Mouse (Mus musculus): ENCODE measurements around the gene Adam22. TPM values are rescaled to one million over a fixed set of nuclear protein-coding genes. Genes with fewer than 3 reads are reported as not detected.

The Adam22 gene
- total RNA-seq, 2 experiments from 2014 or later: 136 to 139 TPM

GRCm38 (mm10) chr5:8180646-8181045 is 187.3 kb downstream of the Adam22 start:
- no peak for DNase-seq (ENCODE audit: low spot score in 2 of 2)

- DNase-seq (ENCODE audit: low spot score in 2 of 2): no peak
These were observed 189.8 kb downstream of the Adam22 start for GRCm38 (mm10) chr5:8178111-8178510.

GRCm38 (mm10) chr5:8164773-8165172 is 203.2 kb downstream of the Adam22 start:
- DNase-seq (ENCODE audit: low spot score in 2 of 2): no peak

- DNase-seq (ENCODE audit: low spot score in 2 of 2): no peak
These were observed 216.3 kb downstream of the Adam22 start for GRCm38 (mm10) chr5:8151645-8152044.

GRCm38 (mm10) chr5:8146146-8146545 is 221.8 kb downstream of the Adam22 start:
- DNase-seq (ENCODE audit: low spot score in 2 of 2): no peak

GRCm38 (mm10) chr5:8145473-8145872 is 222.5 kb downstream of the Adam22 start:
- DNase-seq (ENCODE audit: low spot score in 2 of 2): no peak

GRCm38 (mm10) chr5:8132546-8132945 is 235.4 kb downstream of the Adam22 start:
- no peak for DNase-seq (ENCODE audit: low spot score in 2 of 2)

- DNase-seq (ENCODE audit: low spot score in 2 of 2): no peak
These were observed 236.0 kb downstream of the Adam22 start for GRCm38 (mm10) chr5:8131918-8132317.

GRCm38 (mm10) chr5:8129750-8130149 is 238.2 kb downstream of the Adam22 start:
- no peak for DNase-seq (ENCODE audit: low spot score in 2 of 2)

- DNase-seq (ENCODE audit: low spot score in 2 of 2): no peak
These were observed 247.0 kb downstream of the Adam22 start for GRCm38 (mm10) chr5:8120926-8121325.

- DNase-seq (ENCODE audit: low spot score in 2 of 2): no peak
These were observed 247.9 kb downstream of the Adam22 start for GRCm38 (mm10) chr5:8120087-8120486.

- no peak for DNase-seq (ENCODE audit: low spot score in 2 of 2)
These were observed 251.3 kb downstream of the Adam22 start for GRCm38 (mm10) chr5:8116561-8117168.

- DNase-seq (ENCODE audit: low spot score in 2 of 2): no peak
These were observed 255.7 kb downstream of the Adam22 start for GRCm38 (mm10) chr5:8112246-8112645.

- no peak for DNase-seq (ENCODE audit: low spot score in 2 of 2)
These were observed 256.3 kb downstream of the Adam22 start for GRCm38 (mm10) chr5:8111691-8112090.

- no peak for DNase-seq (ENCODE audit: low spot score in 2 of 2)
These were observed 272.3 kb downstream of the Adam22 start for GRCm38 (mm10) chr5:8095689-8096088.

- DNase-seq (ENCODE audit: low spot score in 2 of 2): no peak
These were observed 273.0 kb downstream of the Adam22 start for GRCm38 (mm10) chr5:8094921-8095320.

- no peak for DNase-seq (ENCODE audit: low spot score in 2 of 2)
These were observed 279.8 kb downstream of the Adam22 start for GRCm38 (mm10) chr5:8088147-8088546.

GRCm38 (mm10) chr5:8085661-8086060 is 282.3 kb downstream of the Adam22 start:
- DNase-seq (ENCODE audit: low spot score in 2 of 2): no peak

- no peak for DNase-seq (ENCODE audit: low spot score in 2 of 2)
These were observed 285.0 kb downstream of the Adam22 start for GRCm38 (mm10) chr5:8082800-8083509.

GRCm38 (mm10) chr5:8077481-8077880 is 290.5 kb downstream of the Adam22 start:
- DNase-seq (ENCODE audit: low spot score in 2 of 2): no peak

- DNase-seq (ENCODE audit: low spot score in 2 of 2): no peak
These were observed 293.9 kb downstream of the Adam22 start for GRCm38 (mm10) chr5:8073901-8074561.

GRCm38 (mm10) chr5:8073406-8073805 is 294.6 kb downstream of the Adam22 start:
- DNase-seq (ENCODE audit: low spot score in 2 of 2): no peak

All from layer of hippocampus, postnatal 10 days (tissue).